Mouse (Mus musculus): ENCODE measurements around the gene Dnhd1. TPM values are rescaled to one million over a fixed set of nuclear protein-coding genes. Genes with fewer than 3 reads are reported as not detected.

Gene Dnhd1
- polyA plus RNA-seq (2012; rRNA removed) = 5.1 TPM in 2 replicates

DNA sequence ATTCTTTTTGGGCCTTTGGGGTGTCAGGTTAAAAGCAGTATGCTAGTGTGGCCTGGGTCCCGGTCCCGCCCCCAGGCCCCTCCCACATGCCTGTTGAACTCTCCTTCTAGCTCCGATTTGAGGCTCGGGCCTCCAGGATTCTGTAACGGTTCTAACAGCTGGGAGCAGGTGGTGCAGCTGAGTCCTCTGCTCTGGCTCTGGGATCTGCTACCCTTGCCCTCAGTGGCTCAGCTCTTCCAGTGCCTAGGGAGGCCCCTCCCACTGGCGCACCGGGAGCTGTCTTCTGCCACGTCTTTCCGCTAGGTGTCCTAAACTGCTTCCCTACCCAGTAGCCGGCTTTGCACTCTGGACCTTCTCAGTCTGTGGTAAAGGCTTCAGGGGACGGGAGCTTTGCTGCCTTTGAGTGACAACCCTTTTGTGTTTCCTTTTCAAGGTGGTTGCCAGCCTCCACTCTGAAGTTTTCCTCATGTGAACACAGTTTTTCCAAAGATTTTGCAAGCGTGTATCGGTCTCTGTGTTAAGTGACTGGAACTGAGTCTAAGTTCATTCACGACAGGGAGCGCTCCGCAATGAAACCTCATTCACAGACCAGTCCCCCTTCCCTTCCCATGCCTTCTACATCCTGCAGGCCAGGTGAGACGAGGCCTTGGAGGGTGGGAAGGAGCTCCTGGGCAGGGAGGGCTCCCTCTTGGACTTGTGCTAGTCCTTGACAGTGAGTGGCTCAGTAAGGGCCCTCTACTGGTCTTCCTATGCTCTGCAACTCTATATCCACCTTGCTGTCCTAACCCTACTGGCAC, at the start of gene Dnhd1:
TSS of gene Dnhd1 (plus strand) at position 189 of the 797 bp plus-strand sequence.
- Histone ChIP-seq H3K4me1 (ENCODE audit: control insufficient read depth, insufficient read depth, low read length) (peaks cover 3% of the 10 kb centered on the region; the same call in 1 of the 2 replicates), H3K27ac (ENCODE audit: insufficient read depth, low read length) (no peak within 1 kb of the TSS), H3K4me3 (replicated peaks; ENCODE audit: insufficient read depth, low read depth, low read length) (peak within 1 kb of the TSS; percentile 68), H3K27me3 (ENCODE audit: control insufficient read depth, insufficient read depth, low read length) (no peaks in the 10 kb centered on the region)
- TF ChIP-seq CTCF (IDR thresholded peaks at IDR 0.05; ENCODE audit: borderline replicate concordance, insufficient read depth, low read depth, low read length) = peak; percentile 72
- TF ChIP-seq POLR2A (IDR thresholded peaks at IDR 0.05; ENCODE audit: borderline replicate concordance, insufficient read depth, low read length) = no peak
- 1% methylated on average over 17 of the region's 17 CpGs for WGBS
- DNase-seq = peak; percentile 71 to 81

DNA sequence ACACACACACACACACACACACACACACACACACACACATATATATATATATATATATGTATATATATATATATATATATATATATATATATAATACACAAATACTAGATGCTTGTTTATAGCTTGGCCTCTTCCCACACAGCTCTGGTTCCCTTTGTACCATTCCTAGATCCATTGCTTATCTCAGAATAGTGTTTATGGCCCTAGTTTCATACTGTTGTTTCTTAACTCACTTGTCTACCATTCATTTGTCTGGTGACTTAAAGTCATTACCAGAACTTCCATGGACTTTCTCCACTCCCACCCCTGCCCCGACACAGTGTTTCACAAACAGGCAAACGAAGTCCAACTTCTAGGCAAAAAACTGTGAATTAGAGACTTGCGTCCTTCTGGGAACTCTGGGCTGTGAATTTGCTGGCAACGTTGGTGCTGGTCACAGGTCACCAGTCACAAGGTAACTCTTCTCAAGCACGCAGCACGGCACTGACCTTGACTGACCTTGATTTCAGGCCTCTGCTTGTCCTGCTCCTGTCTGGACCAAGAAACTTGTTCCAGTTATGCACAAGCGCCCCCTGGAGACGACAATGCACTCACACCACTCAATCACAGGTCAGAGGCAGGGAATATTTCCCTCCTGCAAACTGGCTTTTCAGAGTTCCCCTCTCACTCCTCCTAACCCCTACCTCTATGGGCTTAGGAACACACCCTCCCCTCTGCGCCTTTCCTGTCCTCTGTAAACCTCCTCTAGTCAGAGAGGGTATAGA, 47.6 kb upstream of the Dnhd1 start:
- peak; percentile 90 for TF ChIP-seq CTCF (IDR thresholded peaks at IDR 0.05; ENCODE audit: borderline replicate concordance, insufficient read depth, low read depth, low read length)
- no peak for TF ChIP-seq POLR2A (IDR thresholded peaks at IDR 0.05; ENCODE audit: borderline replicate concordance, insufficient read depth, low read length)

DNA sequence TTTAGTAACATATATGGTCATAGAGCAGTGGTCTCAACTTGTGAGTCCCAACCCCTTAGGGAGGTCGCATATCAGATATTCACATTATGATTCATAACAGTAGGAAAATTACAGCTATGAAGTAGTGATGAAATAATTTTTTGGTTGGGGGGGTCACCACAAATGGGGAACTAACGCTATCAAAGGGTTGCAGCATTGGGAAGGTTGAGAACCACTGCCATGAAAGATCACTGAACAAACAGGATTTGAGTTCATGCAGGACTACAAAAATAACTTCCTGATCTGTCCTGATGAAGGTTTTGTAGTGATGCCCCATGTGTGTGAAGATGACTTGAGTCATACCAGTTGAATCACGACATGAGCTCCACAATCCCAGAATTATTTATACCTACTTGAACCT, 42.2 kb upstream of the Dnhd1 start:
- Histone ChIP-seq H3K4me3 (replicated peaks; ENCODE audit: insufficient read depth, low read depth, low read length) (no peak overlapping the region), H3K4me1 (ENCODE audit: control insufficient read depth, insufficient read depth, low read length) (no peaks in the 10 kb centered on the region), H3K27me3 (ENCODE audit: control insufficient read depth, insufficient read depth, low read length) (no peaks in the 10 kb centered on the region), H3K27ac (ENCODE audit: insufficient read depth, low read length) (no peak overlapping the region)
- TF ChIP-seq POLR2A (IDR thresholded peaks at IDR 0.05; ENCODE audit: borderline replicate concordance, insufficient read depth, low read length) (no peak), CTCF (IDR thresholded peaks at IDR 0.05; ENCODE audit: borderline replicate concordance, insufficient read depth, low read depth, low read length) (no peak)
- DNase-seq = no peak
- WGBS = 74% methylated on average over 3 of the region's 3 CpGs

More for the DNA sequence above, 47.6 kb upstream of the Dnhd1 start:
- 36% methylated on average over 9 of the region's 9 CpGs for WGBS
- H3K4me1 ChIP-seq (ENCODE audit: control insufficient read depth, insufficient read depth, low read length) = no peaks in the 10 kb centered on the region
- DNase-seq = peak; percentile 71 to 78
- no peaks in the 10 kb centered on the region for H3K27me3 ChIP-seq (ENCODE audit: control insufficient read depth, insufficient read depth, low read length)
- H3K27ac ChIP-seq (ENCODE audit: insufficient read depth, low read length) = no peak overlapping the region
- no peak overlapping the region for H3K4me3 ChIP-seq (replicated peaks; ENCODE audit: insufficient read depth, low read depth, low read length)

DNA sequence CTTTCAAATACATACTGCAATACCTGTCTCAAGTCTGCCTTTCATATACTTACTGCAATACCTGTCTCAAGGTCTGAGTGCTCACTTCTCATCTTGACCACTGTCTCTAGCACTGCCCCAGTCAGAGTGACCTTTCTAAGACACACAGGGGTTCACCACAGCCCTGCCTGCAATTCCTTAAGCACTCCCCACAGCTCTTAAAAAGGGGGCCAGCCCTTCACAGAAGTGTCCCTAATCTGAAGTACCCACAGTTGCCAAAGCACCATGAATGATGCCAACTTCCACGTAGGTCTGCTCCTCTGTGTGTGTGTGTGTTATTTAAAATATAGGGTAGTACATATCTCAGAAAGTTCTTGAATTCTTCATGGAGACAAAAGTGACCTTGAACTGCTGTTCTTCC, 38.9 kb upstream of the Dnhd1 start:
- 42% methylated on average over 1 of the region's 1 CpGs for WGBS
- no peaks in the 10 kb centered on the region for H3K27me3 ChIP-seq (ENCODE audit: control insufficient read depth, insufficient read depth, low read length)
- no peak for DNase-seq
- H3K27ac ChIP-seq (ENCODE audit: insufficient read depth, low read length) = no peak overlapping the region
- no peak for TF ChIP-seq CTCF (IDR thresholded peaks at IDR 0.05; ENCODE audit: borderline replicate concordance, insufficient read depth, low read depth, low read length)
- no peak for TF ChIP-seq POLR2A (IDR thresholded peaks at IDR 0.05; ENCODE audit: borderline replicate concordance, insufficient read depth, low read length)
- H3K4me1 ChIP-seq (ENCODE audit: control insufficient read depth, insufficient read depth, low read length) = no peaks in the 10 kb centered on the region
- no peak overlapping the region for H3K4me3 ChIP-seq (replicated peaks; ENCODE audit: insufficient read depth, low read depth, low read length)

- no peak for DNase-seq
- Histone ChIP-seq H3K27ac (ENCODE audit: insufficient read depth, low read length) (no peak overlapping the region), H3K27me3 (ENCODE audit: control insufficient read depth, insufficient read depth, low read length) (no peaks in the 10 kb centered on the region), H3K4me1 (ENCODE audit: control insufficient read depth, insufficient read depth, low read length) (peaks cover 9% of the 10 kb centered on the region), H3K4me3 (replicated peaks; ENCODE audit: insufficient read depth, low read depth, low read length) (no peak overlapping the region)
- WGBS = 100% methylated on average over 1 of the region's 1 CpGs
- no peak for TF ChIP-seq CTCF (IDR thresholded peaks at IDR 0.05; ENCODE audit: borderline replicate concordance, insufficient read depth, low read depth, low read length)
- no peak for TF ChIP-seq POLR2A (IDR thresholded peaks at IDR 0.05; ENCODE audit: borderline replicate concordance, insufficient read depth, low read length)
Observed at GRCm38 (mm10) chr7:105614400-105614799, 36.2 kb upstream of the Dnhd1 start.

GRCm38 (mm10) chr7:105615720-105616119, 34.9 kb upstream of the Dnhd1 start:
- Histone ChIP-seq H3K4me1 (ENCODE audit: control insufficient read depth, insufficient read depth, low read length) (peaks cover 9% of the 10 kb centered on the region), H3K4me3 (replicated peaks; ENCODE audit: insufficient read depth, low read depth, low read length) (no peak overlapping the region), H3K27ac (ENCODE audit: insufficient read depth, low read length) (no peak overlapping the region), H3K27me3 (ENCODE audit: control insufficient read depth, insufficient read depth, low read length) (no peaks in the 10 kb centered on the region)
- no peak for DNase-seq
- WGBS = 29% methylated on average over 1 of the region's 1 CpGs
- no peak for TF ChIP-seq POLR2A (IDR thresholded peaks at IDR 0.05; ENCODE audit: borderline replicate concordance, insufficient read depth, low read length)
- TF ChIP-seq CTCF (IDR thresholded peaks at IDR 0.05; ENCODE audit: borderline replicate concordance, insufficient read depth, low read depth, low read length) = no peak

- TF ChIP-seq POLR2A (IDR thresholded peaks at IDR 0.05; ENCODE audit: borderline replicate concordance, insufficient read depth, low read length) (no peak), CTCF (IDR thresholded peaks at IDR 0.05; ENCODE audit: borderline replicate concordance, insufficient read depth, low read depth, low read length) (no peak)
- H3K27me3 ChIP-seq (ENCODE audit: control insufficient read depth, insufficient read depth, low read length) = no peaks in the 10 kb centered on the region
- H3K27ac ChIP-seq (ENCODE audit: insufficient read depth, low read length) = no peak overlapping the region
- peaks cover 16% of the 10 kb centered on the region for H3K4me1 ChIP-seq (ENCODE audit: control insufficient read depth, insufficient read depth, low read length)
- no peak for DNase-seq
- no peak overlapping the region for H3K4me3 ChIP-seq (replicated peaks; ENCODE audit: insufficient read depth, low read depth, low read length)
- WGBS = 55% methylated on average over 6 of the region's 6 CpGs
Observed at GRCm38 (mm10) chr7:105616561-105616960, 34.1 kb upstream of the Dnhd1 start.
